16 mouse cellular contexts compared by ENCODE assay signal in the genomic region with DNA sequence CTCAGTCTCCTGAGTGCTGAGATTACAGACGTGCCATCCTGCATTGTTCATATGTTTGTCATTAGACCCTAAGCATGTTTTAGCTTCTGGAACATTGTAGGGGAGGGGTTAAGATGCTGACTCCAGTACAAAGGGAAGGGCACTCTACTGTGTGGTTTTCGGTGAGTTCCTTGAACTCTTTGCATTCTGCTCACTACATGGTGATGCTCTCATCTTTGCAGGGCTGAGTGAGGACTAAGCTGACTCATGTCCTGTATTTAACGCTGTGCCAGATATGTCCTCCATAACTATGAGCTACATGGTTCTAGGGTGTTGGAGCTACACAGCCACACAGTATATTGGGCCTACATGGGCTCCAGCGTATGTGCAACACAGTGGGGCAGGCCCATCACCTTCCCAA.
DNase-seq lines count a peak whose midpoint lies in the region; ATAC-seq and TF ChIP-seq lines count a peak whose summit lies in the region.
"Had no signal": no experiment of that assay in that cellular context is flagged by ENCODE, and none has a peak within 500 bp of the region (broad histone marks: within the 10 kb centered on the region; RNA-seq: fewer than 3 reads in every experiment).

No protein-coding gene starts in this region.

- H3K9ac ChIP-seq in heart, embryonic 12.5 days: no peak overlapping the region
- no peak overlapping the region for H3K9ac ChIP-seq in CH12.LX (ENCODE audit: insufficient read depth, low read depth)
- H3K9ac ChIP-seq: forebrain, postnatal 0 days; kidney, embryonic 15.5 days; neural tube, embryonic 13.5 days had no signal

- H3K27ac ChIP-seq in heart, embryonic 12.5 days (ENCODE audit: poor library complexity, severe bottlenecking): peak overlapping the region; percentile 38; the same call in 1 of the 2 replicates
- H3K27ac ChIP-seq in CH12.LX (ENCODE audit: insufficient read depth, low read depth): peak overlapping the region; percentile 54
- H3K27ac ChIP-seq: embryonic facial prominence, embryonic 10.5 days; kidney, embryonic 15.5 days; layer of hippocampus, adult 2 months; left cerebral cortex, adult 2 months; neural tube, embryonic 13.5 days had no signal

- dilution Hi-C loops in CH12.LX (cut with MboI; ENCODE audit: extremely low pct_ligation_motif_present, extremely low pct_unique_long_range_greater_than_20kb, low sequenced_read_pairs): no loop called here

- no peak for TF ChIP-seq POLR2A in CH12.LX (IDR thresholded peaks at IDR 0.05; ENCODE audit: low read depth, low read length)

- no peak for ATAC-seq in heart, embryonic 12.5 days (ENCODE audit: insufficient number of reproducible peaks, low FRiP score)
- ATAC-seq: forebrain, postnatal 0 days; midbrain, embryonic 16.5 days had no signal

- H3K4me3 ChIP-seq in heart, embryonic 12.5 days: no peak overlapping the region
- H3K4me3 ChIP-seq in C2C12 (ENCODE audit: insufficient read depth, poor library complexity, severe bottlenecking) (no peak overlapping the region), CH12.LX (replicated peaks in 1 of 3; ENCODE audit: low read depth in 2 of 3, low read length in 2 of 3, poor library complexity in 1 of 3) (no peak overlapping the region)
- H3K4me3 ChIP-seq: embryonic facial prominence, embryonic 10.5 days; hindbrain, embryonic 10.5 days; kidney, embryonic 15.5 days; layer of hippocampus, adult 2 months; left cerebral cortex, adult 2 months; neural tube, embryonic 13.5 days had no signal

- TF ChIP-seq RAD21 in CH12.LX (IDR thresholded peaks at IDR 0.05; ENCODE audit: low read depth, low read length): no peak

- TF ChIP-seq CTCF in C2C12 (IDR thresholded peaks at IDR 0.05; ENCODE audit: control insufficient read depth, insufficient read depth, insufficient read length): no peak
- no peak for TF ChIP-seq CTCF in CH12.LX (conservative IDR thresholded peaks at IDR 0.05 in 1 of 2, IDR thresholded peaks at IDR 0.05 in 1 of 2; ENCODE audit: low read depth in 2 of 2, low read length in 2 of 2)

- in situ Hi-C loops in CH12.LX (cut with MboI; ENCODE audit: low pct_ligation_motif_present, low pct_unique_long_range_greater_than_20kb, low sequenced_read_pairs): loop anchor here (10.0 kb wide), 3 partner anchors 276 to 706 kb away; no protein-coding TSS in a partner anchor

- no peaks in the 10 kb centered on the region for H3K9me3 ChIP-seq in heart, embryonic 12.5 days (replicated peaks)
- H3K9me3 ChIP-seq in CH12.LX (replicated peaks; ENCODE audit: low read length): no peaks in the 10 kb centered on the region
- H3K9me3 ChIP-seq: embryonic facial prominence, embryonic 10.5 days; hindbrain, embryonic 10.5 days; kidney, embryonic 15.5 days; neural tube, embryonic 13.5 days had no signal

- peaks cover 66% of the 10 kb centered on the region for H3K4me1 ChIP-seq in heart, embryonic 12.5 days (replicated peaks)
- peaks cover 27 to 85% of the 10 kb centered on the region in 2 experiments for H3K4me1 ChIP-seq in CH12.LX (ENCODE audit: control insufficient read depth in 1 of 2, insufficient read depth in 2 of 2)

- TF ChIP-seq EP300 in CH12.LX (IDR thresholded peaks at IDR 0.05; ENCODE audit: low read length): no peak

- H3K79me3 ChIP-seq in C2C12 (ENCODE audit: low read depth): no peaks in the 10 kb centered on the region

- no peak overlapping the region for H3K4me2 ChIP-seq in heart, embryonic 12.5 days
- H3K4me2 ChIP-seq in CH12.LX (ENCODE audit: insufficient read depth, low read depth, poor library complexity, severe bottlenecking): no peak overlapping the region
- H3K4me2 ChIP-seq: kidney, embryonic 15.5 days; neural tube, embryonic 13.5 days had no signal

- no peak for DNase-seq in heart, adult 8-10 months (ENCODE audit: low spot score)
- DNase-seq in CH12.LX (ENCODE audit: extremely low read depth): no peak
- DNase-seq in induced T-regulatory cell, adult 2 months (ENCODE audit: low read depth): peak; percentile 71
- no peak for DNase-seq in lung, postnatal 14 days
- DNase-seq in retina, postnatal 1 day: no peak
- DNase-seq: cerebellum, postnatal 36 days; forebrain, postnatal 0 days had no signal

- H3K27me3 ChIP-seq in heart, embryonic 12.5 days (replicated peaks): no peaks in the 10 kb centered on the region
- H3K27me3 ChIP-seq in C2C12 (ENCODE audit: control insufficient read depth, insufficient read depth, insufficient read length) (no peaks in the 10 kb centered on the region), CH12.LX (replicated peaks) (no peaks in the 10 kb centered on the region)
- H3K27me3 ChIP-seq: neural tube, embryonic 13.5 days had no signal

- no peaks in the 10 kb centered on the region for H3K79me2 ChIP-seq in C2C12 (ENCODE audit: control insufficient read depth, insufficient read depth)
- H3K79me2 ChIP-seq in CH12.LX (replicated peaks; ENCODE audit: control insufficient read depth, extremely low read depth, insufficient read depth, poor library complexity, severe bottlenecking): no peaks in the 10 kb centered on the region

- WGBS in heart, embryonic 12.5 days: 86% methylated on average over 4 of the region's 4 CpGs

- H3K36me3 ChIP-seq in heart, embryonic 12.5 days: no peaks in the 10 kb centered on the region
- no peaks in the 10 kb centered on the region for H3K36me3 ChIP-seq in C2C12 (ENCODE audit: control insufficient read depth, insufficient read depth)
- H3K36me3 ChIP-seq in CH12.LX (replicated peaks in 1 of 2; ENCODE audit: control insufficient read depth in 1 of 2, insufficient read depth in 1 of 2, low read length in 1 of 2): no peaks in the 10 kb centered on the region
- H3K36me3 ChIP-seq: embryonic facial prominence, embryonic 10.5 days; hindbrain, embryonic 10.5 days; kidney, embryonic 15.5 days; neural tube, embryonic 13.5 days had no signal

- H3ac ChIP-seq in C2C12 (ENCODE audit: control insufficient read depth, insufficient read length, low read depth): no peak overlapping the region

TF ChIP-seq in C2C12, 6 proteins besides CTCF, POLR2A, EP300 and RAD21:
- no peak for TF ChIP-seq MYOG (IDR thresholded peaks at IDR 0.05; ENCODE audit: control insufficient read depth, extremely low read depth, insufficient read length)
- TF ChIP-seq MAX (IDR thresholded peaks at IDR 0.05): peak; percentile 24
- TF ChIP-seq CEBPB (IDR thresholded peaks at IDR 0.05; ENCODE audit: low read depth): no peak
- TF ChIP-seq FOSL1 (IDR thresholded peaks at IDR 0.05; ENCODE audit: insufficient read depth, low read length, poor library complexity, severe bottlenecking): peak; percentile 6

TF ChIP-seq in CH12.LX, 34 proteins besides CTCF, POLR2A, EP300 and RAD21:
- TF ChIP-seq RCOR1 (conservative IDR thresholded peaks at IDR 0.05; ENCODE audit: low read depth, low read length) (no peak), MYC (IDR thresholded peaks at IDR 0.05; ENCODE audit: low read depth, low read length) (no peak), NELFE (IDR thresholded peaks at IDR 0.05; ENCODE audit: low read depth, low read length) (no peak), CHD2 (IDR thresholded peaks at IDR 0.05; ENCODE audit: low read length) (no peak), JUN (IDR thresholded peaks at IDR 0.05; ENCODE audit: insufficient read depth, low read depth, low read length) (no peak), PAX5 (IDR thresholded peaks at IDR 0.05; ENCODE audit: low read length) (no peak), TBP (conservative IDR thresholded peaks at IDR 0.05; ENCODE audit: low read depth, low read length) (no peak), MAZ (IDR thresholded peaks at IDR 0.05; ENCODE audit: low read depth, low read length) (no peak), HCFC1 (IDR thresholded peaks at IDR 0.05; ENCODE audit: low read depth, low read length) (no peak), ZC3H11A (IDR thresholded peaks at IDR 0.05; ENCODE audit: low read depth, low read length) (no peak), USF2 (conservative IDR thresholded peaks at IDR 0.05; ENCODE audit: low read depth, low read length) (no peak), USF1 (IDR thresholded peaks at IDR 0.05; ENCODE audit: low read depth, low read length) (no peak), CHD1 (IDR thresholded peaks at IDR 0.05; ENCODE audit: low read depth, low read length) (no peak), BHLHE40 (IDR thresholded peaks at IDR 0.05; ENCODE audit: low read depth, low read length) (no peak), ELF1 (IDR thresholded peaks at IDR 0.05; ENCODE audit: low read depth, low read length) (no peak), JUND (conservative IDR thresholded peaks at IDR 0.05; ENCODE audit: low read depth, low read length) (no peak)
